Mouse (Mus musculus): ENCODE results near the gene Slc25a21. TPM values are rescaled to one million over a fixed set of nuclear protein-coding genes. Genes with fewer than 3 reads are reported as not detected.

The Slc25a21 gene
- polyA plus RNA-seq, 1 experiment from 2014 or later = 0.59 TPM

DNA sequence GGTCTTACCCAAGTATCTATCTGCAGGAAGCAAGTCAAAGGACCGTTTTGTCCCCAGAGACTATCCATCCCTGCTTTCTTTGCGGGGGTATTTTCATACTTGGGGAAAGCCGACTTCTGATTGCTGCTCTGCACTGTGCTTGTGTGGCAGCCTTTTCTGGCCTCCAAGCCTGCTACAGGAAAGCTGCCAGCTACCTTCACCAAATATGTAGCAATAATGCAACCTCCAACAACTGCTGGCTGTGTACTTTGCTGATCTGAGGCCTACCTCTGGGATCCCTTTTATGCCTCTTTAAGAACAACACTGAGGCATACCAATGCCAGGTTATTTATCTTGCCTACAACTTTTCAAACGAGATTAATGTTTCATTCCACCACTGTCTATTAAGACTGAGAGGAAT is 408.0 kb downstream of the Slc25a21 start:
- Histone ChIP-seq H3K4me3 (no peak overlapping the region), H3K4me1 (no peaks in the 10 kb centered on the region), H3K4me2 (replicated peaks) (no peak overlapping the region), H3K9ac (replicated peaks) (no peak overlapping the region), H3K9me3 (no peaks in the 10 kb centered on the region), H3K27ac (replicated peaks) (no peak overlapping the region), H3K27me3 (no peaks in the 10 kb centered on the region), H3K36me3 (no peaks in the 10 kb centered on the region)
- no peak for ATAC-seq (ENCODE audit: low FRiP score, low read depth)
- WGBS = 81% methylated on average over 4 of the region's 4 CpGs

DNA sequence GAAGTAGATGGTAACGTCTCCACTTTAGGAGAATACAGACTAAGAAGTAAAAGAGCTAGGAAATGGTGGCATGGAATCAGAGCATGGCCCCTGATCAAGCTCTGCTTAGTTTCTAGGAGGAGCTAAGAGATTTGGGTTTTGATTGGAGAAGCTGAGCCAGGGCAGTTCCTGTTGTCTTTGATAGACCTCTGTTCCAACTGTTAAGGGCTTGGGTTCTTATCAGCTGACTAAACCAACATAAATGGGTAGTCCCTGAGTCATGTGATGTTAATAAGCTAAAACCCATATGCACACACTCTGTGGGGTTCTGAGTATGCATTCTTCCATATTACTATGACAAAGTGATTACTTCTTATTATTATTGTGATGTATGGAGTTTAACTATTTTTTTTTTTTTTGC is 412.0 kb downstream of the Slc25a21 start:
- Histone ChIP-seq H3K27me3 (no peaks in the 10 kb centered on the region), H3K9ac (replicated peaks) (no peak overlapping the region), H3K4me2 (replicated peaks) (no peak overlapping the region), H3K9me3 (no peaks in the 10 kb centered on the region), H3K4me3 (no peak overlapping the region), H3K36me3 (no peaks in the 10 kb centered on the region), H3K4me1 (no peaks in the 10 kb centered on the region), H3K27ac (replicated peaks) (no peak overlapping the region)
- 90% methylated on average over 1 of the region's 1 CpGs for WGBS
- no peak for ATAC-seq (ENCODE audit: low FRiP score, low read depth)

GRCm38 (mm10) chr12:56781196-56781595 is 416.1 kb downstream of the Slc25a21 start:
- Histone ChIP-seq H3K4me3 (no peak overlapping the region), H3K36me3 (no peaks in the 10 kb centered on the region), H3K27ac (replicated peaks) (no peak overlapping the region), H3K27me3 (no peaks in the 10 kb centered on the region), H3K9me3 (no peaks in the 10 kb centered on the region), H3K4me2 (replicated peaks) (no peak overlapping the region), H3K9ac (replicated peaks) (no peak overlapping the region), H3K4me1 (no peaks in the 10 kb centered on the region)
- no peak for ATAC-seq (ENCODE audit: low FRiP score, low read depth)
- WGBS = 90% methylated on average over 5 of the region's 5 CpGs

GRCm38 (mm10) chr12:56779621-56780020 is 417.7 kb downstream of the Slc25a21 start:
- no peak overlapping the region for H3K9ac ChIP-seq (replicated peaks)
- no peaks in the 10 kb centered on the region for H3K4me1 ChIP-seq
- H3K4me3 ChIP-seq = no peak overlapping the region
- no peak overlapping the region for H3K4me2 ChIP-seq (replicated peaks)
- ATAC-seq (ENCODE audit: low FRiP score, low read depth) = no peak
- H3K27me3 ChIP-seq = no peaks in the 10 kb centered on the region
- no peaks in the 10 kb centered on the region for H3K36me3 ChIP-seq
- no peak overlapping the region for H3K27ac ChIP-seq (replicated peaks)
- WGBS = 90% methylated on average over 3 of the region's 3 CpGs
- H3K9me3 ChIP-seq = no peaks in the 10 kb centered on the region

DNA sequence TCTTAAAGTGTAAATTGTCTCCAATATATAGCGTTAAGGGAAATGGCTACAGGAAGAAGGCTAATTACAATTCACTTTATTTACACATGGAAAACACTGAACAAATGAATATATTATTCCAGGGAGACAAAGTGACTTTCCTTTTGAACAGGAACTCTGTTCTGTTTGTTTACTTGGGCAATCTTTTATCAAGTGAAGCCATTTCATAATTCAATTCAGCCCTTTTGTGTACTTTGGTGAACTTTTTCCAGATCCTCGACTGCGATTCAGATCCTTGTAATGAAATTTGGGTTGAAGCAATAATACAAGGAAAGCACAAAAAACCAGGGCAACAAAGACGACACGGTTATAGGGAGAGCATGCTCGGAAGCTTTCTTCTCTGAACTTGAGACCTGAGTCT is 423.3 kb downstream of the Slc25a21 start:
- no peak for ATAC-seq (ENCODE audit: low FRiP score, low read depth)
- no peak overlapping the region for H3K4me2 ChIP-seq (replicated peaks)
- no peaks in the 10 kb centered on the region for H3K36me3 ChIP-seq
- H3K9me3 ChIP-seq = no peaks in the 10 kb centered on the region
- no peaks in the 10 kb centered on the region for H3K27me3 ChIP-seq
- 57% methylated on average over 6 of the region's 6 CpGs for WGBS
- H3K4me3 ChIP-seq = no peak overlapping the region
- H3K27ac ChIP-seq (replicated peaks) = no peak overlapping the region
- no peaks in the 10 kb centered on the region for H3K4me1 ChIP-seq
- H3K9ac ChIP-seq (replicated peaks) = no peak overlapping the region

DNA sequence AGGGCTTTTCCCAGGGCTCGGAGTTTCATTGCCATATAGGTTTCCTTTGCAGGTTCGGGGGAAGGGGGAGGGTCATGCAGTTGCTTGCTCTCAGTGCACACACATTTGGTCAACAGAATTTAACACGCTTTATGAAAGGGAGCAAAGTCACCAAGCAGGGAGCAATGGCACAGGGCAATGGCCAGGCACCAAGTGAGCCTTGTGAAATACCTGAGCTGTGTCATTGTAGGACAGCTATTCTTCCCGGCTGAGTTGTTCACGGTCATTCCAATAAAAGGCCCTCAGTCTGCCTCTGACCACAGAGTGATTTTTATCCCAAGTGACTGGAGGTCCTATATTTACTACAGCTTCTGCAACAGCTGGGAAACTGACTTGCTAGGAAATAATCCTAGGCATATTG is 427.9 kb downstream of the Slc25a21 start:
- Histone ChIP-seq H3K36me3 (no peaks in the 10 kb centered on the region), H3K4me3 (no peak overlapping the region), H3K27ac (replicated peaks) (no peak overlapping the region), H3K9me3 (no peaks in the 10 kb centered on the region), H3K27me3 (no peaks in the 10 kb centered on the region), H3K9ac (replicated peaks) (no peak overlapping the region), H3K4me2 (replicated peaks) (no peak overlapping the region), H3K4me1 (no peaks in the 10 kb centered on the region)
- ATAC-seq (ENCODE audit: low FRiP score, low read depth) = no peak
- WGBS = 79% methylated on average over 5 of the region's 5 CpGs

DNA sequence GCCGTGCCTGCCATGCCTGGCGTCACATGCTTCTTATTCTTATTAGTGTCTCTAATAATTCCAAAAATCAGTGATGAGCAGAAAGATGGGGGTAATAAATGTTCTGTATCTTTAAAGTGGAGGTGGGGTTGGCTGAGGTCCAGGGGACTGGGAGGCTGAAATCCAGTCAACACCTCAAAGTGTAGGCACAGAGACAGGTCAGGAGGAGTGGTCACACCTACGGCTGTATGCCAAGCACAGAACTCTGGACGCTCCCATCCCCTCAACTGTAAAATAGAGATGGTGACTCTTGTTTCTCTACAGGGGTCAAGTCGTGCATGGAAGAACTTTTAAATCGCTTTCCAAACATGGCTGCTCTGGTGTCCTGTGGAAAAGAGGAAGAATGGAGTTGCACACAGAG is 429.8 kb downstream of the Slc25a21 start:
- no peaks in the 10 kb centered on the region for H3K27me3 ChIP-seq
- H3K36me3 ChIP-seq = no peaks in the 10 kb centered on the region
- H3K27ac ChIP-seq (replicated peaks) = no peak overlapping the region
- no peak for ATAC-seq (ENCODE audit: low FRiP score, low read depth)
- H3K4me1 ChIP-seq = no peaks in the 10 kb centered on the region
- no peak overlapping the region for H3K9ac ChIP-seq (replicated peaks)
- H3K4me3 ChIP-seq = no peak overlapping the region
- H3K4me2 ChIP-seq (replicated peaks) = no peak overlapping the region
- 87% methylated on average over 6 of the region's 6 CpGs for WGBS
- no peaks in the 10 kb centered on the region for H3K9me3 ChIP-seq

GRCm38 (mm10) chr12:56737104-56737503 is 460.2 kb downstream of the Slc25a21 start:
- no peaks in the 10 kb centered on the region for H3K4me1 ChIP-seq
- H3K36me3 ChIP-seq = no peaks in the 10 kb centered on the region
- no peaks in the 10 kb centered on the region for H3K27me3 ChIP-seq
- 87% methylated on average over 4 of the region's 4 CpGs for WGBS
- H3K27ac ChIP-seq (replicated peaks) = no peak overlapping the region
- no peak overlapping the region for H3K4me2 ChIP-seq (replicated peaks)
- H3K9ac ChIP-seq (replicated peaks) = no peak overlapping the region
- no peak overlapping the region for H3K4me3 ChIP-seq
- ATAC-seq (ENCODE audit: low FRiP score, low read depth) = no peak
- no peaks in the 10 kb centered on the region for H3K9me3 ChIP-seq

- no peaks in the 10 kb centered on the region for H3K36me3 ChIP-seq
- ATAC-seq (ENCODE audit: low FRiP score, low read depth) = no peak
- no peaks in the 10 kb centered on the region for H3K27me3 ChIP-seq
- no peak overlapping the region for H3K4me3 ChIP-seq
- H3K4me2 ChIP-seq (replicated peaks) = no peak overlapping the region
- no peak overlapping the region for H3K27ac ChIP-seq (replicated peaks)
- H3K4me1 ChIP-seq = no peaks in the 10 kb centered on the region
- H3K9me3 ChIP-seq = no peaks in the 10 kb centered on the region
- WGBS = 48% methylated on average over 4 of the region's 4 CpGs
- H3K9ac ChIP-seq (replicated peaks) = no peak overlapping the region
Measured at GRCm38 (mm10) chr12:56727631-56728030, 469.6 kb downstream of the Slc25a21 start.

GRCm38 (mm10) chr12:56718707-56719051 is 478.6 kb downstream of the Slc25a21 start:
- H3K4me3 ChIP-seq = no peak overlapping the region
- H3K4me2 ChIP-seq (replicated peaks) = no peak overlapping the region
- H3K4me1 ChIP-seq = peaks cover 11% of the 10 kb centered on the region
- ATAC-seq (ENCODE audit: low FRiP score, low read depth) = no peak
- no peak overlapping the region for H3K9ac ChIP-seq (replicated peaks)
- no peak overlapping the region for H3K27ac ChIP-seq (replicated peaks)
- peaks cover 49% of the 10 kb centered on the region for H3K27me3 ChIP-seq
- 35% methylated on average over 6 of the region's 6 CpGs for WGBS
- H3K36me3 ChIP-seq = no peaks in the 10 kb centered on the region
- no peaks in the 10 kb centered on the region for H3K9me3 ChIP-seq

GRCm38 (mm10) chr12:56717971-56718706 is 479.1 kb downstream of the Slc25a21 start:
- Histone ChIP-seq H3K4me3 (no peak overlapping the region), H3K9ac (replicated peaks) (no peak overlapping the region), H3K4me1 (peaks cover 11% of the 10 kb centered on the region), H3K36me3 (no peaks in the 10 kb centered on the region), H3K27ac (replicated peaks) (no peak overlapping the region), H3K4me2 (replicated peaks) (no peak overlapping the region), H3K9me3 (no peaks in the 10 kb centered on the region), H3K27me3 (peaks cover 50% of the 10 kb centered on the region)
- ATAC-seq (ENCODE audit: low FRiP score, low read depth) = no peak
- 5% methylated on average over 14 of the region's 14 CpGs for WGBS

DNA sequence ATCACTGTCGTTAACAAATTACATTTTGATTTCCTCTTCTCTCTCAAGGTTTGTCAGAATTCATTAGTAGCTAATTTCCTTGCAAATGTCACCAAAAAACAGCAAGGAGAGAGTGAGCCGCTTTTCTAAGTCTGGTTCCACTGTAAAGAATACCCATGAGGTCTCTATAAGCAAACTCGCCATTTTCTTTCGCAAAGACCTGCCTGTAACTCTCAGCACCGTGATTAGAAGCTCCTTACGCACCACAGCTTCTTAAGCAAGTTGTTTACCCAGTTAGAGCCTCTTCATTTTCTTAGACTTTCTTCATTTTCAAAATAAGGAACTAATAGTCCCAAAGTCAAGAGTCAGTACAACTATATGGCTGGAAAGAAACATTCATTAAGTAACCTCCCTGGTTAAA is 496.3 kb downstream of the Slc25a21 start:
- Histone ChIP-seq H3K36me3 (no peaks in the 10 kb centered on the region), H3K9me3 (no peaks in the 10 kb centered on the region), H3K9ac (replicated peaks) (no peak overlapping the region), H3K4me3 (no peak overlapping the region), H3K27me3 (peaks cover 76% of the 10 kb centered on the region), H3K27ac (replicated peaks) (no peak overlapping the region), H3K4me2 (replicated peaks) (no peak overlapping the region), H3K4me1 (peaks cover 12% of the 10 kb centered on the region)
- WGBS = 5% methylated on average over 6 of the region's 6 CpGs
- no peak for ATAC-seq (ENCODE audit: low FRiP score, low read depth)

All from midbrain, embryonic 12.5 days (tissue).